8 mouse cellular contexts compared by ENCODE assay signal in genomic region chr4:132049549-132050200, GRCm38 (mm10). TPM values are rescaled to one million over a fixed set of nuclear protein-coding genes. Genes with fewer than 3 reads are reported as not detected.
DNase-seq lines count a peak whose midpoint lies in the region; ATAC-seq and TF ChIP-seq lines count a peak whose summit lies in the region.

No protein-coding gene starts in this region.

- peak overlapping the region; percentile 69 for H3K4me3 ChIP-seq in lung, embryonic 15.5 days
- H3K4me3 ChIP-seq in heart, embryonic 13.5 days, result peak overlapping the region; percentile 95
- H3K4me3 ChIP-seq in liver, postnatal 0 days (ENCODE audit: low read depth, low read length), result peak overlapping the region; percentile 75

- no peaks in the 10 kb centered on the region for H3K27me3 ChIP-seq in lung, embryonic 15.5 days
- H3K27me3 ChIP-seq in heart, embryonic 13.5 days (replicated peaks), result no peaks in the 10 kb centered on the region
- no peaks in the 10 kb centered on the region for H3K27me3 ChIP-seq in liver, postnatal 0 days (ENCODE audit: insufficient read depth, low read length)

- H3K4me1 ChIP-seq in lung, embryonic 15.5 days, result peaks cover 16% of the 10 kb centered on the region
- peaks cover 31% of the 10 kb centered on the region for H3K4me1 ChIP-seq in heart, embryonic 13.5 days
- peaks cover 20% of the 10 kb centered on the region for H3K4me1 ChIP-seq in liver, postnatal 0 days (ENCODE audit: insufficient read depth)

- no peak for ATAC-seq in lung, embryonic 15.5 days (ENCODE audit: borderline replicate concordance, extremely low read depth, low FRiP score, low TSS enrichment)
- ATAC-seq in heart, embryonic 13.5 days (ENCODE audit: extremely low read depth, insufficient number of reproducible peaks, low FRiP score, low TSS enrichment), result no peak
- ATAC-seq in liver, postnatal 0 days, result no peak

- H3K27ac ChIP-seq in lung, embryonic 15.5 days, result no peak overlapping the region
- peak overlapping the region; percentile 58 for H3K27ac ChIP-seq in heart, embryonic 13.5 days (replicated peaks)
- 0 out of 2 replicates have a peak overlapping the region, but pooled peaks have one; percentile 25 for H3K27ac ChIP-seq in liver, postnatal 0 days (ENCODE audit: low read depth)

- no peak for TF ChIP-seq CTCF in liver, postnatal 0 days (IDR thresholded peaks at IDR 0.05; ENCODE audit: low read depth)

- H3K4me2 ChIP-seq in lung, embryonic 15.5 days, result peak overlapping the region; percentile 92
- H3K4me2 ChIP-seq in heart, embryonic 13.5 days, result peak overlapping the region; percentile 80
- peak overlapping the region; percentile 100 for H3K4me2 ChIP-seq in liver, postnatal 0 days (ENCODE audit: low read depth, low read length)

- H3K9ac ChIP-seq in lung, embryonic 15.5 days, result peak overlapping the region; percentile 19; the same call in 1 of the 2 replicates
- H3K9ac ChIP-seq in heart, embryonic 13.5 days, result peak overlapping the region; percentile 95
- peak overlapping the region; percentile 3 for H3K9ac ChIP-seq in liver, postnatal 0 days (replicated peaks)

- H3K9me3 ChIP-seq in lung, embryonic 15.5 days, result no peaks in the 10 kb centered on the region
- H3K9me3 ChIP-seq in heart, embryonic 13.5 days, result no peaks in the 10 kb centered on the region
- no peaks in the 10 kb centered on the region for H3K9me3 ChIP-seq in liver, postnatal 0 days (ENCODE audit: low read length)

- no peak for DNase-seq in lung, postnatal 25 days (ENCODE audit: low spot score)
- peak; percentile 75 for DNase-seq in cerebellum, adult 9-11 months
- DNase-seq in liver, postnatal 0 days, result no peak
- DNase-seq in ovary, adult 18-20 months (ENCODE audit: low spot score), result no peak
- no peak for DNase-seq in layer of hippocampus, adult 8-10 months (ENCODE audit: low spot score in 2 of 2)
- DNase-seq in spleen, postnatal 14 days (ENCODE audit: low spot score in 2 of 2), result no peak

- WGBS in lung, embryonic 15.5 days, result 12% methylated on average over 14 of the region's 15 CpGs
- 11% methylated on average over 14 of the region's 15 CpGs for WGBS in heart, embryonic 13.5 days
- 16% methylated on average over 15 of the region's 15 CpGs for WGBS in liver, postnatal 0 days (ENCODE audit: insufficient replicate concordance)

- H3K36me3 ChIP-seq in lung, embryonic 15.5 days, result no peaks in the 10 kb centered on the region
- no peaks in the 10 kb centered on the region for H3K36me3 ChIP-seq in heart, embryonic 13.5 days
- H3K36me3 ChIP-seq in liver, postnatal 0 days (replicated peaks; ENCODE audit: insufficient read depth, low read length), result peaks cover 15% of the 10 kb centered on the region; the same call in 1 of the 2 replicates

- TF ChIP-seq EP300 in liver, postnatal 0 days (IDR thresholded peaks at IDR 0.05; ENCODE audit: low read depth), result no peak

RNA-seq across cellular contexts. Expression of gene Gm10300, which starts 24.8 kb away (rescaled TPM):
- 0.06 and 0.09 TPM in 2 replicates for polyA plus RNA-seq in lung, embryonic 15.5 days (2015; fragmentation: Nextera tagmentation; extraction: Ambion mirVana)
- 0.08 and 0.13 TPM in 2 replicates for polyA plus RNA-seq in heart, embryonic 13.5 days (2015; fragmentation: Nextera tagmentation; extraction: Ambion mirVana)
- 0.18 and 0.28 TPM in 2 replicates for polyA plus RNA-seq in liver, postnatal 0 days (2015; fragmentation: Nextera tagmentation; extraction: Ambion mirVana)
- under 1 TPM in 2 of 4 experiments, not detected in 2; 0.20 to 0.23 TPM for total RNA-seq in layer of hippocampus, adult 8-10 months (2022)

RNA-seq across cellular contexts. Expression of gene Epb41, which starts 25.4 kb away (rescaled TPM):
- 62.2 and 65.0 TPM in 2 replicates for polyA plus RNA-seq in lung, embryonic 15.5 days (2015; fragmentation: Nextera tagmentation; extraction: Ambion mirVana)
- 58.5 and 76.5 TPM in 2 replicates for polyA plus RNA-seq in heart, embryonic 13.5 days (2015; fragmentation: Nextera tagmentation; extraction: Ambion mirVana)
- polyA plus RNA-seq in liver, postnatal 0 days (2015; fragmentation: Nextera tagmentation; extraction: Ambion mirVana), result 65.7 and 75.1 TPM in 2 replicates
- total RNA-seq in layer of hippocampus, adult 8-10 months (2022), result 10 to 100 TPM; 23.0 to 27.9 (median 25.7) TPM

Comparison
In these comparisons a context has a peak if more than half of its experiments do, and no peak if none do; other contexts are left out.
1. H3K9ac ChIP-seq: peak in every context shown above with its lines; median percentile 95 in heart, embryonic 13.5 days; 19 in lung, embryonic 15.5 days; 3 in liver, postnatal 0 days.